Mouse (Mus musculus) myocyte (in vitro differentiated cells): ENCODE measurements around the gene Ankk1. TPM values are rescaled to one million over a fixed set of nuclear protein-coding genes. Genes with fewer than 3 reads are reported as not detected.

Source experiments
- H3K27me3 ChIP-seq: one replicate; pipeline ENCODE4 v1.6.1; 2011; ENCODE audit not compliant: control insufficient read depth, insufficient read depth, insufficient read length
- H3K36me3 ChIP-seq: one replicate; pipeline ENCODE4 v1.6.1; 2011; ENCODE audit not compliant: control insufficient read depth, insufficient read depth
- H3K4me2 ChIP-seq: one replicate; pipeline ENCODE4 v1.6.1; 2011; ENCODE audit warnings: low read depth, control low read depth
- H3K4me3 ChIP-seq: one replicate; pipeline ENCODE4 v1.5.1; 2011; ENCODE audit warnings: mild to moderate bottlenecking, control low read depth, moderate library complexity
- H3K79me2 ChIP-seq: one replicate; pipeline ENCODE4 v1.6.1; 2011; ENCODE audit not compliant: control insufficient read depth, insufficient read depth
- H3ac ChIP-seq: one replicate; pipeline ENCODE4 v1.6.1; 2011; ENCODE audit not compliant: control insufficient read depth, insufficient read length
- CEBPB ChIP-seq: IDR thresholded peaks from 2 replicates; pipeline ENCODE4 v1.6.1; 2011; ENCODE audit warnings: mild to moderate bottlenecking, moderate library complexity; ENCODE audit not compliant: poor library complexity, insufficient read depth, severe bottlenecking
- E2F4 ChIP-seq: IDR thresholded peaks from one replicate; pipeline ENCODE4 v1.6.1; 2011; ENCODE audit warnings: mild to moderate bottlenecking, control low read depth, moderate library complexity; ENCODE audit not compliant: insufficient read depth
- MAX ChIP-seq: IDR thresholded peaks from one replicate; pipeline ENCODE4 v1.6.1; 2011; ENCODE audit warnings: low read depth, mild to moderate bottlenecking, control low read depth
- MYOD1 ChIP-seq, 3 experiments: IDR thresholded peaks; one replicate each; pipeline ENCODE4 v1.6.1; 2011; ENCODE audit warnings: control low read depth in 2 of 3, low read depth in 2 of 3, mild to moderate bottlenecking in 2 of 3, moderate library complexity in 1 of 3; ENCODE audit not compliant: insufficient read length in 2 of 3, control insufficient read depth in 1 of 3
- MYOG ChIP-seq, 3 experiments: IDR thresholded peaks; one replicate each; pipeline ENCODE4 v1.6.1; 2011; ENCODE audit warnings: control low read depth in 2 of 3, low read depth in 2 of 3, mild to moderate bottlenecking in 2 of 3; ENCODE audit not compliant: insufficient read length in 2 of 3, control insufficient read depth in 1 of 3, insufficient read depth in 1 of 3
- POLR2A ChIP-seq: IDR thresholded peaks from one replicate; pipeline ENCODE4 v1.6.1; 2011; ENCODE audit warnings: low read depth, mild to moderate bottlenecking, control low read depth, moderate library complexity; ENCODE audit not compliant: insufficient read length
- POLR2AphosphoS2 ChIP-seq: IDR thresholded peaks from one replicate; pipeline ENCODE4 v1.6.1; 2011; ENCODE audit warnings: low read depth, control low read depth; ENCODE audit not compliant: insufficient read length
- REST ChIP-seq: IDR thresholded peaks from one replicate; pipeline ENCODE4 v1.6.1; 2011; ENCODE audit warnings: mild to moderate bottlenecking, control low read depth, moderate library complexity; ENCODE audit not compliant: insufficient read depth, insufficient read length
- SRF ChIP-seq: IDR thresholded peaks from one replicate; pipeline ENCODE4 v1.6.1; 2011; ENCODE audit warnings: low read depth; ENCODE audit not compliant: control insufficient read depth, insufficient read length
- TCF12 ChIP-seq: IDR thresholded peaks from one replicate; pipeline ENCODE4 v1.6.1; 2011; ENCODE audit warnings: mild to moderate bottlenecking, control low read depth; ENCODE audit not compliant: poor library complexity, insufficient read depth, severe bottlenecking
- TCF3 ChIP-seq: IDR thresholded peaks from one replicate; pipeline ENCODE4 v1.6.1; 2011; ENCODE audit warnings: low read depth, control low read depth; ENCODE audit not compliant: insufficient read length
- USF1 ChIP-seq: IDR thresholded peaks from one replicate; pipeline ENCODE4 v1.6.1; 2011; ENCODE audit warnings: low read depth, mild to moderate bottlenecking, control low read depth, moderate library complexity
- polyA plus RNA-seq: library from polyadenylated mRNA; unstranded; fragments of >200 nt; fragmentation: generic; extraction: Trizol; gene quantifications from one replicate; pipeline ENCODE4 v1.2.1, GENCODE M21; 2012; ENCODE audit warnings: missing spikeins

The Ankk1 gene
- not detected for polyA plus RNA-seq

DNA sequence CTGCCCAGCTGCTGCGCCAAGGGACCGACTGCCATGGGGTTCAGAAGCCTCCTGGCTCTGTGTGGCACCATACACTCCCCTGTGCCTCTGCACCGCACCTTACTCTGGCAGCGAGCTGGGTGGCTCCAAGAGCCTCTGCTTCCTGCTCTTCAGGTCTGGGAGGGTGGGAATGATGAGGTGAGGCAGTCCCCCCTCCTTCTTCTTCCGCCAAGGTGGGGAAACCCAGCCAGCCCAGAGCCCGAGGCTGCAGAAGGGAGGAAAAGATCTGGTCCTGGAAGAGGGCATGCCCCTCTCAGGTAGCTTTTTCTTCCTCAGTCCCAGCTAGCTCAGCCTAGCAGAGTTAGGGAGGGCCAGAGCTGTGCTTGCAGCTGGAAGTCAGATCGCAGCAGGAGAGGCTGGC lies at the start of gene Ankk1:
Ankk1 (minus strand) TSS at position 101 of the 400 bp plus-strand sequence.
- Histone ChIP-seq H3K4me2 (no peak within 1 kb of the TSS), H3K27me3 (peaks cover 8% of the 10 kb centered on the region), H3K4me3 (no peak within 1 kb of the TSS), H3K36me3 (no peaks in the 10 kb centered on the region), H3K79me2 (no peaks in the 10 kb centered on the region), H3ac (no peak within 1 kb of the TSS)
- TF ChIP-seq MYOG (IDR thresholded peaks at IDR 0.05; ENCODE audit: control insufficient read depth in 1 of 3, insufficient read depth in 1 of 3, insufficient read length in 2 of 3, low read depth in 2 of 3) (no peak), POLR2AphosphoS2 (no peak), MYOD1 (IDR thresholded peaks at IDR 0.05; ENCODE audit: control insufficient read depth in 1 of 3, insufficient read length in 2 of 3, low read depth in 2 of 3) (no peak), SRF (no peak), POLR2A (no peak), REST (no peak), MAX (no peak), TCF12 (no peak), CEBPB (no peak), TCF3 (no peak), USF1 (no peak), E2F4 (no peak)

GRCm38 (mm10) chr9:49472126-49472525 lies 45.3 kb upstream of the Ankk1 start:
- no peak overlapping the region for H3ac ChIP-seq
- H3K36me3 ChIP-seq, result no peaks in the 10 kb centered on the region
- H3K4me3 ChIP-seq, result no peak overlapping the region
- no peaks in the 10 kb centered on the region for H3K79me2 ChIP-seq
- H3K27me3 ChIP-seq, result no peaks in the 10 kb centered on the region
- TF ChIP-seq TCF3 (no peak), TCF12 (no peak), USF1 (no peak), SRF (no peak), E2F4 (no peak), MYOD1 (IDR thresholded peaks at IDR 0.05; ENCODE audit: control insufficient read depth in 1 of 3, insufficient read length in 2 of 3, low read depth in 2 of 3) (no peak), MAX (no peak)
- no peak overlapping the region for H3K4me2 ChIP-seq

DNA sequence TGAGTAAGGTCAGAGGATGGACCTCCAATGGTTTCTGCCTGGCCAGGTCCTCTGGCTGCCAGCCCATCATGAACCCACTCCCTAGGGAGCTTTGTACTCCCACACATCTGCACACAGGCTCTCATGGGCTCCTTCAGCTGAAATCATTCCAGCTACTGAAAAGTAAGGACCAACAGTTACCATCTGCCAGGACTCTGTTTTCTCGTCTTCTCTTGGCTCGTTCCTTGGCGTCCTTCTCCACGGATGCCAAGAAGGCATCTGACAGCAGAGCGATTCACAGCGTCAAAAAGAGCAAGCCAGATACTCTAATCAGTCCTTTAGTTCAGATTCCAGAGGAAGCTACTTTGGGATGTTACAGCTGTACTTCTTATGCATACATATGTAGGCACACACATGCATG lies 44.1 kb upstream of the Ankk1 start:
- TF ChIP-seq TCF3, result no peak
- no peak for TF ChIP-seq E2F4
- TF ChIP-seq MAX, result no peak
- no peak for TF ChIP-seq MYOD1 (IDR thresholded peaks at IDR 0.05; ENCODE audit: control insufficient read depth in 1 of 3, insufficient read length in 2 of 3, low read depth in 2 of 3)
- no peak for TF ChIP-seq POLR2A
- TF ChIP-seq MYOG (IDR thresholded peaks at IDR 0.05; ENCODE audit: control insufficient read depth in 1 of 3, insufficient read depth in 1 of 3, insufficient read length in 2 of 3, low read depth in 2 of 3), result no peak
- no peak for TF ChIP-seq POLR2AphosphoS2
- TF ChIP-seq SRF, result no peak
- Histone ChIP-seq H3K79me2 (no peaks in the 10 kb centered on the region), H3K36me3 (no peaks in the 10 kb centered on the region), H3K4me2 (no peak overlapping the region), H3K4me3 (no peak overlapping the region), H3ac (no peak overlapping the region), H3K27me3 (no peaks in the 10 kb centered on the region)

- Histone ChIP-seq H3K4me3 (no peak overlapping the region), H3ac (no peak overlapping the region), H3K4me2 (no peak overlapping the region), H3K79me2 (no peaks in the 10 kb centered on the region), H3K27me3 (no peaks in the 10 kb centered on the region), H3K36me3 (no peaks in the 10 kb centered on the region)
- TF ChIP-seq E2F4, result no peak
- no peak for TF ChIP-seq USF1
- TF ChIP-seq POLR2AphosphoS2, result no peak
- TF ChIP-seq SRF, result no peak
- no peak for TF ChIP-seq TCF3
Measured at GRCm38 (mm10) chr9:49470006-49470405, 43.2 kb upstream of the Ankk1 start.

DNA sequence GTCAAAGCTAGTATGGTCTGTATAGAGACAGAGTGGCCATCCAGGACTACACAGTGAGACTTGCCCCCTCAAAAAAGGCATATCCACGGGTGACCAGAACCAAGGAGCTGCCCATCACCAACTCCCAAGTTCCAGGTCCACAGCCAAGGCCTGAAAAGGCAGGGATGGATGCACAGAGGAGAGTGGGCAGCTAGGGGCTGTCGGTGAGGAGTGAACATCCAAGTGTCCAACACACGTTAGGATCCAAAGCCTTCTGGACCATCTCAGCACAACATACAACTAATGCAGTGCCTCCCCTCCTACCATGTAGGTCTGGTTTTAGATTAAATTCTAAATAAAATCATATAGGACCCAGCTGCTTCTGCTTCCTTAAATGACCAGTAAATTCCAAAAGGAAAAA lies 29.3 kb upstream of the Ankk1 start:
- Histone ChIP-seq H3K79me2 (no peaks in the 10 kb centered on the region), H3K4me2 (no peak overlapping the region), H3K27me3 (no peaks in the 10 kb centered on the region), H3K36me3 (no peaks in the 10 kb centered on the region), H3ac (no peak overlapping the region), H3K4me3 (no peak overlapping the region)
- no peak for TF ChIP-seq MYOG (IDR thresholded peaks at IDR 0.05; ENCODE audit: control insufficient read depth in 1 of 3, insufficient read depth in 1 of 3, insufficient read length in 2 of 3, low read depth in 2 of 3)
